Mouse (Mus musculus) heart, postnatal 36 days (tissue): ENCODE measurements around the gene Wfdc8. TPM values are rescaled to one million over a fixed set of nuclear protein-coding genes. Genes with fewer than 3 reads are reported as not detected.

Experiments used
- DNase-seq, 2 experiments: peaks; one replicate each; pipeline ENCODE4 v3.0.0; 2021 to 2022
- intact Hi-C: fragments of 180-260 bp; cut with DNase I; formaldehyde crosslinking; loops from one replicate; pipeline ENCODE4 v1.15.1; 2025
- total RNA-seq, 2 experiments: library from RNA; stranded (reverse); gene quantifications; 2 replicates each; pipeline ENCODE4 v1.2.3; 2021

The Wfdc8 gene
- total RNA-seq, 2 experiments from 2014 or later: not detected

DNA sequence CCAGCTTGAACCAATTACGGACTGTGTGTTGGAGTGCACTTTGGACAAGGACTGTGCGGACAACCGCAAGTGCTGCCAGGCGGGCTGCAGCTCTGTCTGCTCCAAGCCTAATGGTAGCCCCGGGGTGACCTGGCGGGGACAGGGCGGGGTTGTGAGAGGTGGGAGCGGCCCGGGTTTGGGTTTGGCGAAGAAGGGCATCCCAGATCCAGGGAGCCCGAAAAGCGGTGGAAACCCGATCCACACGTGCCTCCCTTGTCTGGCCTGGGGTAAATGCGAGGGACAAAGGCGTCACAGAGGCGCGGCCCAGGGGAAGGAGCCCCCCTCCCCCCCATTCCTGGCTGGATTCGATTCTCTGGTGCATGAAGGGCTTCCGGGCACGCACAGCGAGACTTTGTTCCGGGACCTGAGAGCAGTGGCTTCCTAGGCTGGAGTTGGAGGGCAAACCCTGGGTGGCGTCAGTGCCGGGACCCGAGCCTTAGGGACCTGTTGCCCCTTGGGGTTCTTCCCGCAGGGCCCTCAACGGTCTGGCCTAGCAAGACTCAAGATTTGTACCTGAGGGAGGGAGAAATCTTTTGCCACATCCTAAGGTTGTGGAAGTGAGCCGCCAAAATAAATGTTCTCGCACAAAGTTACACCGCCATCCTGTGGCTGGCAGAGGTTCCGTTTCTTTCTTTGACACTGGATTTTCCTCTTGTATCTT is 49.9 kb downstream of the Wfdc8 start:
- peak in 1 of 2 experiments; percentile 14 for DNase-seq
- intact Hi-C loops: loop anchor here (1.0 kb wide), 1 partner anchor 32 kb away; no protein-coding TSS in a partner anchor

DNA sequence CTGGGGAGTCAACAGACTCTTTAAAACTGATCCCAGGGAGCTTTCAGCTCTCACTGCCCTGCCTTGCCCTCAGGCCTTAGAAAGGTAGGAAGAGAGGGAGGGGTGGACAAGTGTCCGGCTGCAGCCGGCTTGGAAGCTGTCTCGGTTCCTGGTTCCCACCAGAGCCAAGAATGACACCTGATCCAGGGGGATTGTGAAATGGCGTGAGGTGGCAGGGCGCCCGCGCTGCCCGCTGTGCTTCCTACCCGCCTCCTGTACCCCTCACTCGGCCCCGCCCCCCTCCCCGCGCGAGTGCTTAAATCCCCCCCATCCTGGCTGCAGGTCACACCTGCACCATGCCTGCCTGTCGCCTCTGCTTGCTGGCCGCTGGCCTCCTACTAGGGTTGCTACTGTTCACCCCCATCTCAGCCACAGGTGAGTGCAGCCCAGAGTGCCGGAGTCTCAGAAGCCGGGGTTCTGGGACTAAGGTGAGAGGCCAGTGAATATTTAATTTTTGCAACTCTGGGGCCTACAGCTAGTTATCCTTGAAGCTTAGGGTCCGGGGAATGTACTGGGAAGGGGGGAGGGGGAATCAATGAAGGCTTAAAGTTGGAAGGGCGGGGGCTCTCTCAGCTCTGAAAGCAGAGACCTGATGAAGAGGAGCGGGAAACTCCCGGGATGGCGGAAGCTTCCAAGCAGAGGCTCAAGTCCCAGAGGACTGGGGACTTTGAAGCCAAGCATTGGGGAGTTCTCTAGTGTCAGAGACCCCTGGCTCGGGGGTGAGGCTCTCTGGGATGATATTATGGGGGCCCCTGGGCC is 50.8 kb downstream of the Wfdc8 start, which contains the start of gene Wfdc2:
Wfdc2 (plus strand) TSS at position 23 of the 798 bp plus-strand sequence.
- intact Hi-C loops: loop anchor here (1.0 kb wide), 1 partner anchor 31 kb away; no protein-coding TSS in a partner anchor
- no peak for DNase-seq

DNA sequence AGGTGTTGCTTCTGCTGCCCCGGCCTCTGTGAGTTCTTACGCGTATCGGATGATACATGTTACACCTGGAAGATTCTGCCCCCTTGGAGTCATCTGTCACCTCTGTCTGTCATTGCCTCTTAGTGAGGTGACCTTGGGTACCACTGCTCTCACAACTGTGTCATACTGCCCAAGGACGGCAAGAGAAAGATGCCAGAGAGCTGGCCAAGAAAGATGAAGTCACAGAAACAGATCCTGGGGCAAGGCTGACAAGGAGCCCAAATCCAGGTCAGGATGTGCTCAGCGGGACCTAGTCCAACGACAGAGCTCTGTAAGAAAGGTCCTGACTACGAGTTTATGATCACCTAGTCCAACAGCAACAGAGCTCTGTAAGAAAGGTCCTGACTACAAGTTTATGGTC is 53.3 kb downstream of the Wfdc8 start:
- intact Hi-C loops: no loop called here
- DNase-seq: no peak

DNA sequence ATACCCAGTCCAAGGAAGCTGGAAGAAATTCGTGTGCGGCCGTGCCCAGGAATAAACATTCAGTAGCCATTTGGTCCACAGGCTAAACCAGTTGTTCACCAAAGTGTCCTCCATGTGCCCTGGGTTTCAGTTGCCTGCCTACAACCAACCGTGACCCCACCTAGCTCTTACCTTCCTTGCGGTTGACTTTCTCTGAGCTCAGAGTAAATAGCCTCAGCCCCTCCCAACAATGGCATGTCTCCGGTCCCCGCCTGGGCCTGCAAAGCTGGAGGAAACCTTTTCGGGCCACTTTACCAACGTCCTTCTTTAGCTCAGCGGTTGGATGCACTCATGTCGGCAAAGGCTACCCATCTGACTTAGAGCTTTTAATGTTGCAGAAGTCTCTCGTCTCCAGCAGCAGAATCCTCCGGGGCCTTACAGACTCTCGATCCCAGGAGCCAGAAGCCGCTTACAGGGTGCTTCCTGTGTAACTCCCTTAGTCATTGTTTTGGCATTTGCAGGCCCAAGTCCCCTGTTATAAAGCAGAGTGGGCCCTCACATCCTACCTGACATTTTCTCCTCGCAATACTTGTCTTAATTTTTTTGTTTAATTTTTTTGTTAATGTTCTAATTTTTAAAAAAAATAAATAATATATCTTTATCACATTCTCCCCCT is 54.3 kb downstream of the Wfdc8 start:
- intact Hi-C loops: no loop called here
- DNase-seq: no peak

DNA sequence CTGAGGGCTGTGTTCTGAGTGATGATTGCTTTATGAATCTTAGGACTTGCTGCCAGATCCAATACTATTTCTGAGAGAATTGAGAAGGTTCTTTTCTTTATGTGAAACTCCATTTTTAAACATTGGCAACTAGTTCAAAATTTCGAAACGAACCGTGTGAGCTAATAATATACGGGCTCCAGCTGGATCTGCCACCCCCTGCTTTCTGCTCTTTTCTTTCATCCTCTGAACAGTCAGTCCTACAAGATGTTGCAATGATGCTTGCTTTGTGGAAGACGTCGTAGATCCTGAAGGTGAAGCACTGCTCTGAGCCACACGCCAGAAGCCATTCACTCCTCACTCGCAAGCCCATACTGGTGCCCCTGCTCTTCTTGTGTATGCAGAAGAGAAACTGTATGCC is 55.0 kb downstream of the Wfdc8 start:
- no peak for DNase-seq
- intact Hi-C loops: no loop called here

DNA sequence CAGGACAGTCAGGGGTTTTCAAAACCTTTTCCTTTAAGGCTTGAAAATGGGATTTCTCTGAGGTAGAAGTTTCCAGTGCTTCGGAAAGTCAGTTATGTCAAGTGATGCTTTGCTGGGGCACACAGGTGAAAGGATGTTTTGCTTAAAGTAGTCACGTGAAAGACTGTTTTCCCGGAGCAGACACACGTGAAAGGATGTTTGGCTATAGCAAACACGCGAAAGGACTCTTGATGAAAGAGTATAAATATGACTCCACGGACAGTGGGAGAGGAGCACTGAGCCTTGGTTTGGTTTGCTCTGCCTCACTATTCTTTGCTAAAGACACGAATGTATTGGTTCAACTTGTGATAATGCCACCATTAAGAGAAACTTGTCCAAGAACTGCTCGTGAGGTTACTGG is 61.9 kb downstream of the Wfdc8 start:
- intact Hi-C loops: no loop called here

DNA sequence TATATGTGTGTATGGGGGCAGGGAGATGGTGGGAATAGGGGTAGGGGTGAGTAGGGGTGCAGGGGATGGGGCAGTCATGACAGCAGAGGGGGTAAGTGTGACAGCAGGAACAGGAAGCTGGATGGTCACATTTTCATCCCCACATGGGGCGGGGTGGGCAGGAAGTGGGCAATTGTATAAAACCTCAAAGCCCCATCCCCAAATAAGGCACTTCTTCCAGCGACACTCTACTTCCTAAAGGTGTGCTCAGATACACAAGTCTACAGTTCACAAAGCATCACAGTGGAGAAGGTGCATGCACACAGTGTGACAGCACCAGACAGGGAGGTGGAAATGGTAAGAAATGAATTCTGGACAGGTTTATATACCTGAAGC is 62.5 kb downstream of the Wfdc8 start:
- intact Hi-C loops: no loop called here
- DNase-seq: no peak

More for the DNA sequence above, 61.9 kb downstream of the Wfdc8 start:
- DNase-seq: no peak

DNA sequence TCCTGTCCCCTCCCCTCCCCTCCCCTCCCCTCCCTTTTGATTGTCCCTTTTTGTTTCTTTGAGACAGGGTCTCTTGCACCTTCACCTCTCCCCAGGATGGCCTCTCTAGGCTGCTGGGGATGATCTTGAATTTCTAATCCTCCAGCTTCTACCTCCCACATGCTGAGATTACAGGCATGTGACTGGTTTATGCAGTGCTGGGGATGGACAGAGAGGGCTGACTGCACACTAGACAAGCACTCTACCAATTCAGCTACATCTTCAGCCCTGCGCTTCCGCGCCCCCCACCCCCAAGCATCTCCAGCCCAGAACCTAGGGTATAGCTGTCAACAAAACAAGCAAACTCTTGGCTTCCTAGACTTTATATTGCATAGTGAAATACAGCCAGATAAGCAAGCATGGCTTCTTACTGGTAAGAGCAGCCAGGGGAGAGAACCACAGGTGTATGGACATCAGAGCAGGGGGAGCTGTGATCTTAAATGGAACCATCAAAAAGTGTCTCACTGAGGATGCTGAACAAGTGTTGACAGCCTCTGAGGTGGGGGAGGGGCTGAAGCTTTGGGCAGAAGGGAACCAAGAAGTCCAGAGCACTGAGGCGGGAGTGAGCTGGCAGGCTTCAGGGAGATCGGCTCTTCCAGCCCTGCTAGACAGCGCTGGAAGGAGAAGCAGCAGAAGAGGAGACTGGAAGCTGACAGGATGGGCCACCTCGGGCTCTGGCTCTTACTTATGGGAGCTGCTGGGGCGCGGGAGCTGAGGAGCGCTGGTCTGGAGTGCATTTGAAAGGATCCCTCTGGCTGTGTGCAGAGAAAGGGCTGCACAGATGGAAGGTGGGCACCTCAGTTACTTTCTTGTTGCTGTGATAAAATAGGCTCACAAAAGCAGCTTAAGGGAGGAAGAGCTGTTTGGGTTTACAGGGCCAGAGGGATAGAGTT is 63.2 kb downstream of the Wfdc8 start:
- intact Hi-C loops: no loop called here
- no peak for DNase-seq

DNA sequence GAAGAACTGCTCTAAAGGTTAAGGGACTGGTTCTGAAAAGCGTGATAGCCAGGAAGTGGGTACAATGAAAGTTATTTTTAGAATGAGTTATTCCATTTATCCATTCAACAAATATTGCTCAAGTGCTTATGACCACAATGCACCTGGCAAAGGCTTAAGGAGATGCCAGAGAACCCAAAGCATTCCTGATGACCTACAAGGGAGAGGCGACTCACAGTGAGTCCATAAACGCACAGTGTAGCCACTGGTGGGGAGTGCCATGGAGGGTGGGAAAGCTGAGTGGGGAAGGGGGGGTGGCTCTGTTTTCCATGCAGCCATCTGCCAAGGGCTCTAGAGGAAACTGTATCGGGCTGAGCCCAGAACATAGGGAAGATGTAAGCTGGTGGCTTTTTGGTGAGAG is 64.1 kb downstream of the Wfdc8 start:
- intact Hi-C loops: no loop called here
- DNase-seq: no peak

Other genes with a start within 250 kb of the Wfdc8 start
- 10 to 100 TPM in 1 of 2 experiments, 1 to 10 TPM in 1; 8.0 to 11.0 TPM for gene Slpi, start 224.5 kb downstream of the Wfdc8 start, total RNA-seq
- not detected for gene Rbpjl, start 210.5 kb downstream of the Wfdc8 start, total RNA-seq
- under 1 TPM; 0.51 to 0.75 TPM for gene Matn4, start 208.5 kb downstream of the Wfdc8 start, total RNA-seq
- 10 to 100 TPM; 20.6 to 20.7 TPM for gene Sdc4, start 169.7 kb downstream of the Wfdc8 start, total RNA-seq
- 10 to 100 TPM; 23.0 to 24.6 TPM for gene Sys1, start 156.7 kb downstream of the Wfdc8 start, total RNA-seq
- 1 to 10 TPM; 7.6 to 7.7 TPM for gene Gm20458, start 152.7 kb downstream of the Wfdc8 start, total RNA-seq
- not detected for gene Trp53tg5, start 139.9 kb downstream of the Wfdc8 start, total RNA-seq
- gene Dbndd2, start 127.5 kb downstream of the Wfdc8 start, total RNA-seq: 10 to 100 TPM; 14.3 to 15.8 TPM
- gene Pigt, start 116.1 kb downstream of the Wfdc8 start, total RNA-seq: 10 to 100 TPM; 34.2 to 35.6 TPM
- gene Wfdc2, start 51.2 kb downstream of the Wfdc8 start, total RNA-seq: 1 to 10 TPM; 1.0 to 1.2 TPM
- not detected for gene Spint3, start 40.2 kb downstream of the Wfdc8 start, total RNA-seq
- gene Wfdc6a, start 28.2 kb downstream of the Wfdc8 start, total RNA-seq: under 1 TPM in 1 of 2 experiments, not detected in 1; 0.53 TPM
- not detected for gene Eppin, start 20.0 kb downstream of the Wfdc8 start, total RNA-seq
- not detected for gene Wfdc6b, start 104 bp downstream of the Wfdc8 start, total RNA-seq
- gene Wfdc16, start 25.2 kb upstream of the Wfdc8 start, total RNA-seq: not detected
- gene Wfdc10, start 42.4 kb upstream of the Wfdc8 start, total RNA-seq: not detected
- gene Wfdc9, start 43.0 kb upstream of the Wfdc8 start, total RNA-seq: not detected
- not detected for gene Wfdc11, start 60.5 kb upstream of the Wfdc8 start, total RNA-seq
- gene Wfdc13, start 71.5 kb upstream of the Wfdc8 start, total RNA-seq: not detected
- not detected for gene Spint4, start 84.9 kb upstream of the Wfdc8 start, total RNA-seq
- not detected for gene Spint5, start 101.7 kb upstream of the Wfdc8 start, total RNA-seq
- not detected for gene Wfdc3, start 132.3 kb upstream of the Wfdc8 start, total RNA-seq
- 10 to 100 TPM; 22.8 to 29.3 TPM for gene Dnttip1, start 132.4 kb upstream of the Wfdc8 start, total RNA-seq
- 1 to 10 TPM; 2.5 to 3.1 TPM for gene Ube2c, start 156.3 kb upstream of the Wfdc8 start, total RNA-seq
- gene Tnnc2, start 166.3 kb upstream of the Wfdc8 start, total RNA-seq: not detected
- 10 to 100 TPM; 23.4 to 29.0 TPM for gene Snx21, start 172.2 kb upstream of the Wfdc8 start, total RNA-seq
- 10 to 100 TPM; 10.4 to 13.0 TPM for gene Acot8, start 191.3 kb upstream of the Wfdc8 start, total RNA-seq
- 1 to 10 TPM; 2.5 to 2.7 TPM for gene Zswim3, start 191.5 kb upstream of the Wfdc8 start, total RNA-seq
- gene Zswim1, start 209.1 kb upstream of the Wfdc8 start, total RNA-seq: 1 to 10 TPM; 4.2 to 4.5 TPM
- gene Spata25, start 214.9 kb upstream of the Wfdc8 start, total RNA-seq: under 1 TPM; 0.46 to 0.78 TPM
- 100 to 1,000 TPM; 103 to 106 TPM for gene Ctsa, start 219.2 kb upstream of the Wfdc8 start, total RNA-seq
- gene Neurl2, start 219.8 kb upstream of the Wfdc8 start, total RNA-seq: 10 to 100 TPM; 46.2 to 51.4 TPM
- gene Pltp, start 244.1 kb upstream of the Wfdc8 start, total RNA-seq: 10 to 100 TPM; 40.3 to 46.3 TPM